Mouse (Mus musculus) heart, adult 18-20 months (tissue): ENCODE results near the gene Shcbp1l. TPM values are rescaled to one million over a fixed set of nuclear protein-coding genes. Genes with fewer than 3 reads are reported as not detected.
"Not testable (repeated sequence)": the region's sequence is repeated elsewhere in the genome, so short reads cannot be mapped to it uniquely, and the experiment has no call there.

Experiments used
- DNase-seq, 2 experiments: peaks; one replicate each; pipeline ENCODE4 v3.0.0; 2021 to 2022; ENCODE audit warnings: mixed read lengths in 1 of 2
- long read RNA-seq, 2 experiments: library from polyadenylated mRNA; stranded (forward); transcript quantifications; one replicate each; pipeline ENCODE4 v2.0.0; 2021
- total RNA-seq, 2 experiments: library from RNA; stranded (reverse); gene quantifications; 2 replicates each; pipeline ENCODE4 v1.2.3; 2021

Shcbp1l gene
- total RNA-seq = not detected
- long read RNA-seq, experiment 1, partial matches to known transcripts = 0 of 1 reads
- long read RNA-seq, experiment 1, other reads (novel, unspliced or antisense) = 1 of 1 reads
- long read RNA-seq, experiment 2, partial matches to known transcripts = 0 of 1 reads
- long read RNA-seq, experiment 2, other reads (novel, unspliced or antisense) = 1 of 1 reads

DNA sequence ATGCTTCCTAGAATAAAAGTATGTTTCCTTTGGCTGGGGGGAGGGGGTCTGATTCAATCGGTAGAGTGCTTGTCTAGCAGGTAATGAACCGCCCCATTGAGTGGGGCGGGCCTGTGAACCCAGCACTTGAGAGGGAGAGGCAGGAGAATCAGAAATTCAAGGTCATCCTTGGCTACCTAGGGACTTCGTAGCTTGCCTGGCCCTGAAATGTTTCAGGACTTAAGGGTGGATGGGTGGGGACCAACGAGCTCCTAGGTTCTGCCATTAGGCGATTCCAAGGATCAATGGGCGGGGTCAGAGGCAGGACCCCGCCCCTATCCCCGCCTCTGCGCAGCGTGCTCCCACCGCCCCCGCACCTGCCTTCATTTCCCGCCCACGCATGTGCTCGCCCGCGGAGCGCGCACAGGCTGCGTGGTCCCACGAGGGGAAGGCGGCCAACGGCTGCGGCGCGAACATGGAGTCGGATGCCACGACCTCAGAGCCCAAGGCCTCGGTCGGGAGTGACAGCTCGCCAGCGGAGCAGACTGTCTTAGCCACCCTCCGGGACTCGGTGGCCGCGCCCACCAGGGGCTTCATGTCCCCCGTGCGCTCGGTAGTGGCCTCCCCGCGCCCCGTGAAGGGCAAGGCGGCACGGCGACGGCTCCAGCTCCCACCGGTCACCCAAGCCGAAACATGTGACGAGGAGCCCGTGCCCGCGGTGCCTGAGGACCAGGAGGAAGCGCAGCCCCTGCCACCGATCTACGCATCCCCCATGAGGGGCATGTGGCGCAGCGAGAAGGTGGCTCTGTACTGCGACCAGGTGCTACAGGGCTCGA lies at the start of gene Shcbp1l:
Gene Shcbp1l (plus strand): TSS at position 393 of the 815 bp plus-strand sequence.
- DNase-seq = peak; percentile 49 to 64

DNA sequence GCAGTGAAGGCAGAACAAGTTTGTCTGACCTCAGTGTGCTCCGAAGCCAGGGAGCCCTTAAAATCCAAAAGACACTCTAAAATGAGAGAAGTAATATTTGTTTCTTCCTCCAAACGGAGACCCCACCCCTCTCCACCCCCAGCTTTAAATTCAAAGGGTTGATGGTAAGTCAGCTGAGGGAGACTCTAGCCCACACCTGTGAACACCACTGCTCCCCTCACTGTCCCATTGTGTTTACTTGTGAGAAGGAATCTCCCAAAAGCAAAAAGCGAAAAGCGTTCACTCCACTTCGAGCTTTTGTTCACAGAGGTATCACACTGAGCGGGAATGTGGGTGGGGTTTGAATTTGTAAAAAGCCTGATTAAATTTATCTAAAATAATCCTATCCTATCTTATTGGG lies 48.5 kb upstream of the Shcbp1l start:
- DNase-seq = no peak

DNA sequence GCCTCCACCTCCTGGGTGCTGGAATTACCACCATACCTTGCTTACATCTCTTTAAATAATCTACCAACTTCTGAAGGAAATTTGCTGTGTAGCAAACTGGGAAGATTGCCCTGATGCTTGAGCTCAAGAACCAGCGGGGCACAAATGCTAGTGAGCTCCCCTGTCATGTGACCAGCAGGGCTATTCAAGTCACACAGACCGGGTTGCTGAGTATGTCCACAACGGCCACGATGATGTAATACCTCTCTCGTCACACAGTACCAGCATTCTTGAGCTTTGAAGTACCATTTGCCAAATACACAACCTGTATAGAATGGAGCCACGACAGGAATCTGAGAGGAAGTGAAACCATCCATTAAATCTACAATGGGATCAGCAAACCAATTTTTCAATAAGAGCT lies 46.4 kb upstream of the Shcbp1l start:
- DNase-seq = no peak

DNA sequence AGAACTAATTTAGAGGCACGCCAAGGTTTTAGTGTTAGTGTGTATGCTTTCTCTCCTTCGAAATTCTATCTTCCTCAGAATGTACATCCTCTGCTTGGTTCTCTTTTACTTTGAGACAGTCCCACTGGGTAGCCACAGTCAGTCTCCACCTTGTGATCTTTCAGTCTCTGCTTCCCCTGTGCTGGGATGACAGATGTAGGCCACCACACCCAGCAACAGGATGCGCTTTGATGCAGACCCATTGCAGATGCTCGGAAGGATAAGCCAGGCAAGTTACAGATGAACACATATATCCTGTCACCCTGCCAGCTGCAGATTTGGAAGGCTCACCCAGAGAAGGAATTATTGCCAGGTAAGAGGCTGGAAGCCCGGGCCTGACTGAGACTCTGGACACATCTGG lies 45.1 kb upstream of the Shcbp1l start:
- no peak for DNase-seq

DNA sequence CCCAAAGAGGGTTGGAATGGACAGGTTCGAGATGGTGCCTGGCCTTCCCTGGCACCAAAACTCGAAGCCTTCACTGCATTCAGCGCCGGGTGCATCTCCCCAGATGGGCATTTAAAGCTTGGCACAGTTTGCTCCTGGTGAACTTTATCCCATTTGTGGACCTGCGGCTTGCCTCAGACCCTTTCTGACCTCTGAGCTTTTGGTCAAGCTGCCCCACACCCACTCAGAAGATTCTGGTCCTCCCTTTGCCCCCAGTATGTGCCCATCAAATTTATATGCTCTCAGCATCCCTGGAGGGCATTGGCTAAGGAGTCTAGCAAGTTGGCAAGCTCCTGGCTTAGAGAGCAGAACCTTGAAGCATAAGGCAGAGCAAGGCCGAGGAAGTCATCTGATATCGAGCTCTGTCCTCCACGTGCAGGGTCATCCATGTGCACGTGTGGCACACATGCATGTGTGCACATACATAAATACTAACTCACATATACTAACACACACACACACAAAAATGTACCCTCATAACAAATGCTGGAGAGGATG lies 44.1 kb upstream of the Shcbp1l start:
- no peak for DNase-seq

DNA sequence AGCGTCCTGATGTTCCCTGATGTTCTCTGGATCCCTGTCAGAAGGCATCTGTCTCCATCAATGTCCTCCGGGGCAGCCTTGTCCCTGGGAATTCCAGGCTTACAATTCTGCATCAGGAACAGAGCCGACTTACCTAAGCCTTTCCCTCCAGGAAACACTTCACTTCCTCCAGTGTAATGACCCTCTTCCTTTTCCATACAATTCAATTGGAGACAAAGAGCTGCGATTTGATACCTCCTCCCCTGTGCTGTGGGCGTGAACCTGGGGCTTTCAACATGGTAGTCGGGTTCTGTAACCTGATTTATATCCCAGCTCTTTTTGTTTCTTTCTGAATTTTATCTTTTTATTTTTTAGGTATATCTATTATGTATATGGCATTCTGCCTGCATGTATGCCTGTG lies 39.9 kb upstream of the Shcbp1l start:
- peak in 1 of 2 experiments; percentile 29 for DNase-seq

DNA sequence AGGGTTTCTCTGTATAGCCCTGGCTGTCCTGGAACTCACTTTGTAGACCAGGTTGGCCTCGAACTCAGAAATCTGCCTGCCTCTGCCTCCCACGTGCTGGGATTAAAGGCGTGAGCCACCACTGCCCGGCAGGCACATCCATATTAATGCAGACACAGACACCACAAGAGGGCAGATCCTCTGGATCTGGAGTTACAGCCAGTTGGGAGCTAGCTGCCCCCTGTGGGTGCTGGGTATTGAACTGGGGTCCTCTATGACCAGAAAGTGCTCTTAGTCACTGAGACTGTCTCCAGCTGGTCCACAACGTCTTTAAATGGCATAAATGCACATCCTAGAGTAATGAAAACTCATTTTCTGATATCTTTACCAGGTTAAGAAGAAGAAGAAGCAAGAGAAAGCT lies 39.3 kb upstream of the Shcbp1l start:
- DNase-seq = not testable (repeated sequence)

DNA sequence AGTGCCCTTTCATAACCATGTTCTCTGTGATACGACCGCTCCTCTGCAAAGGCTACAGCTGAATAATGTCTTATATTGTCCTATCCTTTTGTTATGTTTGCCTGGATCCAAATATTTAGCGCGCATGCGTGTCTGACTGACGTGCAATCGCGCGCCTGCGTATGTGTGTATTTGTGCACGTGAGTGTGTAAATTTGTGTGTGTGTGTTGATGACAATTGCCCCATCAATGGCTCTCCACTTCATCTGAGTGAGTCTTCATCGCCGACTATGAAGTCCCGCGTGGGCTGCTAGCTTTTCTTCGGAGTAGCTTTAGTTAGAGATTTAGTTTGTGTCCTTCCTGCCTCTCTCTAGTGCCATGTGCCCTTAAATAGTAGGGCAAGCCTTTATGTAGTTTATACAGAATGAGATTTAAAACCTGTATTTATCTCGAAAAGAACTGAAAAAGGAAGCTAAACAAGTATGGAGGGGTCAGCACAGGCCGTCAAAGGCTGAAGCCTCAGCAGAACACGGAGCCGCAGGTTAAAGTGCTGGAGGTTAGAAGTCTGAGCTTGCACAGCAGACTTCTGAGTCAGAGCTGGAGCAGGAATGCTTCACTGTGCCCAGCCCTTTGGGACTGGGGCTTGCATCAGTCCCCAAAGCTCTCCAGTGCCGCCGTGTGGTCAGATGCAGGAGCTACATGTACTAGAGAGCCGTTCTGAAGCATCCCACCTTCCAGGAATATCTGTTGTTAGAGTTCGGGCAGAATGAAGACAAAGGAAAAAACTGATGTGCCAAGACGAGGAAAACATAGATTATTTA lies 38.5 kb upstream of the Shcbp1l start:
- peak; percentile 84 to 91 for DNase-seq

DNA sequence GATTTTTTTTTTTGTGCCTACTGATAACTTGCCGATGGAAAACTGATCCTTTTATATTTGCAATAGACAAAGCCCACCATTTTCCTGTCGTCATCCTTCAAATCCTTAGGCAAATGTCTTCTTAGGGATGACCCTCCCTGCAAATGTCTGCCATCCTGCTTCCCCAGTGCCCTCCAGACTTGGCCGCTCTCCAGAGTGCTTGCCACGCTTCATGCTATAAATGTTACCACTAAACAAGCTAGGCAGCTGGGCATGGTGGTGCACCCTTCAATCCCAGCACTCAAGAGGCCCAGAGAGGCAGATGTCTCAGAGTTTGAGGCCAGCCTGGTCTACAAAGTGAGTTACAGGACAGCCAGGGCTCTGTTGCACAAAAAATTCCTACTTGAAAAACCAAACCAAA lies 29.3 kb upstream of the Shcbp1l start:
- peak; percentile 11 to 24 for DNase-seq

DNA sequence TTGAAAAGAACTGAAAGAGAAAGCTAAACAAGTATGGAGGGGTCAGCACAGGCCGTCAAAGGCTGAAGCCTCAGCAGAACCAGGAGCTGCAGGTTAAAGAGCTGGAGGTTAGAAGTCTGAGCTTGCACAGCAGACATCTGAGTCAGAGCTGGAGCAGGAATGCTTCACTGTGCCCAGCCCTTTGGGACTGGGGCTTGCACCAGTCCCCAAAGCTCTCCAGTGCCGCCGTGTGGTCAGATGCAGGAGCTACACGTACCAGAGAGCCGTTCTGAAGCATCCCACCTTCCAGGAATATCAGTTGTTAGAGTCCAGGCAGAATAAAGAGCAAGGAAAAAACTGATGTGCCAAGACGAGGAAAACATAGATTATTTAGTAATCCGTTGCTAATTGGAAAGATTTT lies 23.2 kb upstream of the Shcbp1l start:
- DNase-seq = peak; percentile 62 to 85

DNA sequence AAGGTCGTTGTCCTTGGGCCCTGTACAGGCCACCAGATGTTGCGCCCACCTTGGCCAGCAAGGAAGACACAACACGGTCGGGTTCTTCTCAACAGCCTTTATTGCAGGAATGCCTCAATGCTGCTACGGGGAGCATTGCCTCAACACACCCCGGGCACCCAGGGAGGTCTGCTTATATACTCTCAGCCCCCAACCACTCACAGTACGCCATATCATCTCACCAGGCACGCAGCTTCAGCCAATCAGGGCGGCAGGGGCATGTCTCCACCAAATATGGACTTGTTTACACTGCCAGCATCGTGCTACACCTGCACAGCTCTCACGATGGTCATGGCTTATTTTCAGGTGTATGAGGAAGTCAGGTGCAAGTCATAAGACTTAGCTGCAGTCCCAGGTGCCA lies 17.3 kb upstream of the Shcbp1l start:
- DNase-seq = not testable (repeated sequence)

DNA sequence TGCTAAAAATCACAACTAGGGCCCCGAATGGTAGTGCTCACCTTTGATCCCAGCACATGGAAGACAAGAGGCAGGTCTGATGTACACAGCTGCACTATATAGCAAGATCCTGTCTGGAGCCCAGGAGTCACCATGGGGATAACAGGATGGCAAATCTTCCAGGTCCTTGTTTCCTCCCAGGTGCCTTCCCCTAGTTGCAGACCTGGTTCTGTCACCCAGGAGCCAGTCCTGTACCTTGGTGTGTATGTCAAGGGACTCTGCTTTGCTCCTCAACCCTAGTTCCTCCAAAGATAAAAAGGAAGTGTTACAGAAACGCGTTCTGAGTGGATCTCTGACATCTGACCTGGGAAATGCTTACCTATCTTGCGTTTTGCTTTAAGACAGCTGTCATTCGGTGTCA lies 16.7 kb upstream of the Shcbp1l start:
- DNase-seq = not testable (repeated sequence)

DNA sequence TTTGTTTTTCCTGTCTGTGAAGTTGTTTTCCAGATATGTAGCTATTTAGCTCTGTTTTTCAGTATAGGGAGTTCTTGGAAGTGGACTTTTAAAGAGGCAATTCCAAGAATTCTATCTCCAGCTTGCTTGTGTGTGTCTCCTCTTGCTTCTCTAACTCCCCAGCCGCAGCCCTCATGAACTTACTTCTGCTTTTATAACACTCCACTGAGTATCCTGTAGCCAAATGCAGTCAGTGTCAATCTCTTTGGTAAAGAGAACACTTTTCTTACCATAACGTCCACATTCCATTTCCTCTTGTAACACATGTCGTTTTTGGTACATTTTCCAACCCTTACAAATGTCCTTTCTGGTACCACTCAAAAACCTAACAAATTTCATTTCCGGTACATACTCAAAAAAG lies 14.0 kb upstream of the Shcbp1l start:
- not testable (repeated sequence) for DNase-seq

DNA sequence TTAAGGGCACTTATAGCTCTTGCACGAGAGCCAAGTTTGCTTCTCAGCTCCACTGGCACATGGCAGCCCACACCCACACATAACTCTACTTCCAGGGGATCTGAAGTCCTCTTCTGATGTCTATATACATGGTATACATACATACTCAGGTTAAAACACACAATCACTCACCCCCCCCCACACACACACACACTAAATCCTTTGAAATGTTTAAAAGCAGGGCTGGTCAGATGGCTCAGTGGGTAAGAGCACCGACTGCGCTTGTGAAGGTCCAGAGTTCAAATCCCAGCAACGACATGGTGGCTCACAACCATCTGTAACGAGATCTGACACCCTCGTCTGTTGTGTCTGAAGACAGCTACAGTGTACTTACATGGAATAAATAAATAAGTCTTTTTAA lies 13.2 kb upstream of the Shcbp1l start:
- DNase-seq = no peak

DNA sequence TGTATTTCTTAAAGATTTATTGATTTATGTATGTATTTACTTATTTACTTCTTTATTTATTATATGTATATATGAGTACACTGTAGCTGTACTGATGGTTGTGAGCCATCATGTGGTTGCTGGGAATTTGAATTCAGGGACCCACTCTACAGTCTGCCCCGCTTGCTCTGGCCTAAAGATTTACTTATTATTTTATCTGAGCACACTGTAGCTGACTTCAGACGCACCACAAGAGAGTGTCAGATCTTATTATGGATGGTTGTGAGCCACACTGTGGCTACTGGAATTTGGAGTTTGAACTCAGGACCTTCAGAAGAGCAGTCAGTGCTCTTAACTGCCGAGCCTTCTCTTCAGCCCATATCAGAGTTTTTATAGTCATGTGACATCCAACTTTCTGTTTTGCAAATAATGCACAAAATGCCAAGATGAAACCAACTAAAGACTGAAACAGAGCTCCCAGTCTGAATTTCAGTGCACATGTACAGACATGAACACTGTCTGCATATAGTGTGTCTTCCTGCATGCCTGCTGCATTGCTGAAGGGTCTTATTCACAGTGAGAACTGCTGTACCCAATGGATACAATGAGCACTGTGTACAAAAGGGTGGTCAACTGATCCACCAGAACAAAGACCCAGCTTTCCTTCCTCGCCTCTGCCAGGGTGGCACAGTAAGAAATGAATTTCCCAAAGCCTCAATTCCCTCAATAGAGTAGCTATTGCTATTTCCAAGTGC lies 12.1 kb upstream of the Shcbp1l start:
- DNase-seq = not testable (repeated sequence)

DNA sequence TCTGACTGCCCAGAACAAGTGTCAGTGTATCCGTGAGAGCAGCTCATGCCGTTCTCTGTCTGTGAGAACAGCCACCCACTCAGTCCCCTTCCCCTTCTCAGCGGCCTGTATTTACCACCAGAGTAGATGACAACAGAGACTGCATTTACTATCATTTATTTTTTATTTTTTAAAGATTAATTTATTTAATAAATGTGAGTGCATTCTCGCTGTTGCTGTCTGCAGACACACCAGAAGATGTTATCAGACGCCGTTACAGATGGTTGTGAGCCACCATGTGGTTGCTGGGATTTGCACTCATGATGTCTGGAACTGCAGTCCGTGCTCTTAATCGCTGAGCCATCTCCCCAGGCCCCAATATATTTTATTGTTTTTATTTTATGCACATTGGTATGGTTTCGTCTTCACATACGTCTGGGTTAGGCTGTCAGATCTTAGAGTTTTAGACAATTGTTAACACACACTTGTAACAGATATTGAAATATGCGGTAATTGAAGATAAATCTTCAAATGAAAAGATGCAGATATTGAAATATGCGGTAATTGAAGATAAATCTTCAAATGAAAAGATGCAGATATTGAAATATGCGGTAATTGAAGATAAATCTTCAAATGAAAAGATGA lies 11.5 kb upstream of the Shcbp1l start:
- DNase-seq = peak; percentile 13 to 18

DNA sequence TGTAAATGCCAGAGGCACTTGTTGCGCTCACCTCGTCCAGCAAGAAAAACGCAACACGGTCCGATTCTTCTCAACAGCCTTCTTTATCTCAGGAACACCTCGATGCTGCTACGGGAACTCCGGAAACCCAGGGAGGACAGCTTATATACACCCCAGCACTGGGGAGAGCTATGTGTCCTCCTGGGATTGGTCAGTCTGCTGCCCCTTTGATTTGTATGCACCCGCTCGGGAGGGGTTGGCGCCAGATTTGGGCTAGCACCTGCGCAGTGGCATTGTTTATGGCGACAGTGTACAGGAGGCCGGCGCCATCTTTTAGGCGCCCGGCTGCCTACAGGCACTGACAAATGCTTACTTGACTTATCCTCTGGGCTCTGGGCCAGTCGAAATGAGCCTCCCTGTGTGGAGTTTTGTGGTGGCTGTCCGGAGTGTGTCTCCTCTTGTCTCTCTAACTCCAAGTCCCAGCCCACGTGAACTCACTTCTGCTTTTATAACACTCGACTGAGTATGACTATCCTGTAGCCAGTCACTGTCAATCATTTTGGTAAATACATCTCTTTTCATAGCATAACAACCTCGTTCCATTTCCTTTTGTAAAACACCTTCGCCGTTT lies 10.7 kb upstream of the Shcbp1l start:
- peak; percentile 81 to 92 for DNase-seq

DNA sequence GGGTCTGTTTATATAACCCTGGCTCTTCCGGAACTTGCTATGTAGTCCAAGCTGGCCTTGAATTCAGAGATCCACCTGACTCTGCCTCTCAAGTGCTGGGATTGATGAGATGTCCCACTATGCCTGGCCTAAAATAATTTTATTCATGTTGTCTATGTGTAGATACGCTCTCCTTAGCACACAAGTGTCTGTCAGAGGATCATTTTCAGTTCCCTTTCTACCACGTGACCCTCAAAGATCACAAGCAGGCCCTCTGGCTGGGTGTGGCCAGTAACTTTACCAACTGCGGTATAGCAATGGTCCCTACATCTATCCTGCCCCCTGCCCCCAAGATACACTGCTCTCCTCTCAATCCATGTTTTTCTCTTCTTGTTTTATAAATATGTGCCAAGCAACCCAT lies 10.0 kb upstream of the Shcbp1l start:
- DNase-seq = peak; percentile 65 to 89

DNA sequence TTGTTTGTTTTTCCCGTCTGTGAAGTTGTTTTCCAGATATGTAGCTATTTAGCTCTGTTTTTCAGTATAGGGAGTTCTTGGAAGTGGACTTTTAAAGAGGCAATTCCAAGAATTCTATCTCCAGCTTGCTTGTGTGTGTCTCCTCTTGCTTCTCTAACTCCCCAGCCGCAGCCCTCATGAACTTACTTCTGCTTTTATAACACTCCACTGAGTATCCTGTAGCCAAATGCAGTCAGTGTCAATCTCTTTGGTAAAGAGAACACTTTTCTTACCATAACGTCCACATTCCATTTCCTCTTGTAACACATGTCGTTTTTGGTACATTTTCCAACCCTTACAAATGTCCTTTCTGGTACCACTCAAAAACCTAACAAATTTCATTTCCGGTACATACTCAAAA lies 9.2 kb upstream of the Shcbp1l start:
- DNase-seq = not testable (repeated sequence)

DNA sequence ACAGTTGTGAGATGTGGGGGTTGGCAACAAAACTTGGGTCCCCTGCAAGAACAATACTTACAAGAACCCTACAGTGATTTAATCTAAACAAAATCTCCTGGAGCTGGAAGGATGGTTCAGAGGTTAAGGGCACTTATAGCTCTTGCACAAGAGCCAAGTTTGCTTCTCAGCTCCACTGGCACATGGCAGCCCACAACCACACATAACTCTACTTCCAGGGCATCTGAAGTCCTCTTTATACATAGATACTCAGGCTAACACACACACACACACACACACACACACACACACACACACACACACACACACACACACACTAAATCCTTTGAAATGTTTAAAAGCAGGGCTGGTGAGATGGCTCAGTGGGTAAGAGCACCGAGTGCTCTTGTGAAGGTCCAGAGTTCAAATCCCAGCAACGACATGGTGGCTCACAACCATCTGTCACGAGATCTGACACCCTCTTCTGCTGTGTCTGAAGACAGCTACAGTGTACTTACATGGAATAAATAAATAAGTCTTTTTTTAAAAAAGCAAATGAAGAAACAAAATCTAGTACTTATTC lies 8.6 kb upstream of the Shcbp1l start:
- DNase-seq = not testable (repeated sequence)

DNA sequence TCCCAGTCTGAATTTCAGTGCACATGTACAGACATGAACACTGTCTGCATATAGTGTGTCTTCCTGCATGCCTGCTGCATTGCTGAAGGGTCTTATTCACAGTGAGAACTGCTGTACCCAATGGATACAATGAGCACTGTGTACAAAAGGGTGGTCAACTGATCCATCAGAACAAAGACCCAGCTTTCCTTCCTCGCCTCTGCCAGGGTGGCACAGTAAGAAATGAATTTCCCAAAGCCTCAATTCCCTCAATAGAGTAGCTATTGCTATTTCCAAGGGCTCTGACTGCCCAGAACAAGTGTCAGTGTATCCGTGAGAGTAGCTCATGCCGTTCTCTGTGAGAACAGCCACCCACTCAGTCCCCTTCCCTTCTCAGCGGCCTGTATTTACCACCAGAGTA lies 7.2 kb upstream of the Shcbp1l start:
- not testable (repeated sequence) for DNase-seq
